Mouse (Mus musculus): ENCODE data around the gene Chrng.
A peak's percentile ranks its signal among the peaks of the same experiment; 100 is the strongest.

The Chrng gene

GRCm38 (mm10) chr1:87252040-87252609 lies 47.7 kb downstream of the Chrng start:
- no peak for DNase-seq (ENCODE audit: low spot score in 2 of 2)

DNA sequence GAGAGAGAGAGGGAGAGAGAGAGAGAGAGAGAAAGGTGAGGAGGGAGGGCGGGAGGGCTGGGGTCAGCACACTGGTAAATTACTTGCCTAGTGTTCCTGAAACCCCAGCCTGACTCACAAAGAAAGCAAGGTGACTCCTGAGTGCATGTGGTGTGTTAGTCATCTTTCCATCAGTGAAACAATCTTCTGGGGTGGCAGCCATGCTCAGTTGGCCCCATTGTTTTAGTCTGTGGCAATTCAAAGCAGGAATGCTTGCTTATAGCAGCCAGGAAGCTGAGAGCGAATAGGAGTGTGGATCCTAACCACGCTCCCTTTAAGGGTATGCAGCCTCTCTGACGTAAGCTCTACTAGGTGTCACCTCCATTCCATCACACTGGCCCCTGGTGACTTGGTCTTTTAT lies 50.7 kb downstream of the Chrng start:
- DNase-seq (ENCODE audit: low spot score in 2 of 2), result no peak

DNA sequence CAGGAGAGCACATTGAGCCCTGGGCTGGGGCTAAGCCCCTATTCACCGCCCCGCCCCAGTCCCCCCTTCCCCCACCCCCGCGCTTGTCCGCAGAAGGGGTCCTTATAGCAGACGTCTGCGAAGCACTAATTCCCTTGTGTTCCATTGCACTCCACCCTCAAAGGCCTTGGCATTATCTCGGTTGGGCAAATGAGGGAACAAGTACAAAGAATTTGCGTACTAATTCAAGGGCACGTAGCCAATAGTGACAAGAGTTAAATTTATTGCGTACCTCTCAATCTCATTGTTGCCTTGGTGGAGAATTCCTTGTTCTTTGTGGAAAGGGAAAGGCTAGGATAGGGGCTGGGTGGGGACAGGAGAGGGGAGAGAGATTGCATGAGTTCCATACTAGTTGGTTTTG lies 53.2 kb downstream of the Chrng start:
- no peak for DNase-seq (ENCODE audit: low spot score in 2 of 2)

DNA sequence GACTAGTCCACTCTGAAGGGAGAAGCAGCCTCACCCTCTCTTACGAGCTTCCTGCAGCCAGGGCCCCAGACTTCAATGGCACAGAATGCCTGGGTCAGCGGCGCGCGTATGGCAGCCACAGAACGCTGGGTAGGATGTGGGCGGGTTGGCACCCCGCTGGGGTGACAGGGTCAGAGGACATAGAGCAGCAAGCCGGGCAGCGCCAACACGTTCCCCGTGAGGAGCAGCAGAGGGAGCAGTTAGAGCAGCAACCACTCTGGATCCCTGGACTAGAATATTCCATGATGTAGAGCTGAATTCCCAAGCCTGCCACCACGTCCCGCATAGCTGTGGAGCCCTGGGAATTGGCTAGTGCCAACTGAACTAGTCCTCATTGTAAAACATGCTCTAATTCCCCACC lies 54.0 kb downstream of the Chrng start:
- DNase-seq (ENCODE audit: low spot score in 2 of 2), result peak in 1 of 2 experiments; percentile 23

DNA sequence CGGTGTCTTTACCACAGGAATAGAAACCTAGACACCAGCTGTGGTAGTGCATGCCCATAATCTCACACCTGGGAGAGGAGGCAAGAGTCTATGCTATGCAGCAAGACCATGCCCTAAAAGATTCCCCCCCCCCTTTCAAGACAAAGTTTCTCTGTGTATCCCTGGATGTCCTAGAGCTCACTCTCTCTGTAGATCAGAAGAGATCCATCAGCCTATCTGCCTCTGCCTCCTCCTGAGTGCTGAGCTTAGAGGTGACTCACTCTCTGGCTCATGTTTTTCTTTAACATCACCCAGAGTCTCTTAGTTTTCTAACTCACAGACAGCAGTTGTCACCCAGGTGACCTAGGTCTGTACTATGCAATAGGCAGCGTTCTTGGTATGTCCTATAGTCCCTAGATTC lies 54.9 kb downstream of the Chrng start:
- no peak for DNase-seq (ENCODE audit: low spot score in 2 of 2)
